Mouse (Mus musculus): Measurements from ENCODE around the gene Wrap73.

Gene Wrap73

GRCm38 (mm10) chr4:154139671-154140181 is 2.4 kb upstream of the Wrap73 start:
- in situ Hi-C loops (cut with MboI, MseI), result loop anchor here (5.0 kb wide), 1 partner anchor 1982 kb away; the partner anchor contains the start of gene Hes2

- in situ Hi-C loops (cut with MboI, MseI), result loop anchor here (5.0 kb wide), 1 partner anchor 1983 kb away; the partner anchor contains the start of gene Hes2
Observed at GRCm38 (mm10) chr4:154140182-154140212, 2.2 kb upstream of the Wrap73 start, which contains the start of gene Trp73. Gene Trp73, minus strand, starts transcription at chr4:154140208.

GRCm38 (mm10) chr4:154140213-154141008 is 1.8 kb upstream of the Wrap73 start:
- in situ Hi-C loops (cut with MboI, MseI), result loop anchor here (5.0 kb wide), 1 partner anchor 1983 kb away; the partner anchor contains the start of gene Hes2

DNA sequence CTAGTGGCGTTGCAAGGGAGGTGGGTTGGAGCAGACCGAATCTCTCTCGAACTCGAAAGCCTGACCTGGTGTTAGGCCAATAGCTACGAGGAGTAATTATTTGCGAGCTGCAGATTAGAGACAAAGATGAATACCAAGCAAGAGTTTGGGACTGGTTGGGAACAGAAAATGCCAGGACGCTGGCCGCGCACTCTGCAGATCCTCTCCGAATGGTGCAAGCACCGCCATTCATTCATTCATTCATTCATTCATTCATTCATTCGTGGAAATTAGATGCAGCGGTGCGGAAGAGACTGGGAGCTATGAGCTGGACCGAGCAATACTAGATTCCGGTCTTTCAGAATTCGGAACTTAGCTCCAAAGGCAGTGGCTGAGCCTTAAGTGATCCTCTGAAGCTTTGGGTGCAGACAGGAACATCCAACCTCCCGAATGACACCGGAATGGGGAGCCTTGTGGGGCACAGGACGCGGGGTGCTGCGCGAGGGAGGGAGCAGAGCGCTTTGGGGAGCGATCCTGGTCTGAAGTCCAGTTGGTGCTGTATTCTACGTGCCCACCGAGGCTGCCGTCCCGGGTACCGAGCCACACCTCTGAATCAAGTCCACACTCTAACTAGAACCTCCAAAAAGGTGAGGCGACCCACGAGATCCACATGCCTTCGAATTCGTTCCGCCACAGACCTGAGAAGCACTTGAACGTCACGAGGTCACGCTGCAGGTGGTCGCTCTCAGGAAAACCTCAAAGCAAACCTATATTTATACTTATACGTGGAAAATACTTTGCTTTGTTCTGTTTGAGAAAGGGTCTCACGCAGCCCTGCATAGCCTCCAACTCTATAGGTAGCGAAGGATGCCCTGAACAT is 934 bp upstream of the Wrap73 start:
- in situ Hi-C loops (cut with MboI, MseI), result loop anchor here (5.0 kb wide), 1 partner anchor 1984 kb away; the partner anchor contains the start of gene Hes2

GRCm38 (mm10) chr4:154144712-154145111 is 2.5 kb downstream of the Wrap73 start:
- in situ Hi-C loops (cut with MboI, MseI), result loop anchor here (5.0 kb wide), 1 partner anchor 1987 kb away; the partner anchor contains the start of gene Hes2

DNA sequence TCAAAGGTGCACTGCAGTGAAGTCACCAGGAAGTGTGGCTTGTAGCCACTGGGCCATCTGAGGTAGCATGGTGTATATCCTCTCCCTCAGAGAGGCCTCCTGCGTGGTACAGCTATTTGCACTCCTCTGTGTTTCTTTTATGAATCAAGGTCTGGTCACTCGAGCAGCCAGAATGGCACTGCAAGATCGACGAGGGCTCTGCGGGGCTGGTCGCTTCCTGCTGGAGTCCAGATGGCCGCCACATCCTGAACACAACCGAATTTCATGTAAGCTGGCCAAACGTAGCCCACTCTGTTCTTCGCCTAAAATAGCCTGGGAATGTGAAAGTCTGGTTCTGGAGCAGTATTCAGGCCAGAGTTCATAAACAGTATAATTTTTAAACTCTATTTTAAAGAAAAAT is 4.2 kb downstream of the Wrap73 start:
- in situ Hi-C loops (cut with MboI, MseI), result no loop called here

DNA sequence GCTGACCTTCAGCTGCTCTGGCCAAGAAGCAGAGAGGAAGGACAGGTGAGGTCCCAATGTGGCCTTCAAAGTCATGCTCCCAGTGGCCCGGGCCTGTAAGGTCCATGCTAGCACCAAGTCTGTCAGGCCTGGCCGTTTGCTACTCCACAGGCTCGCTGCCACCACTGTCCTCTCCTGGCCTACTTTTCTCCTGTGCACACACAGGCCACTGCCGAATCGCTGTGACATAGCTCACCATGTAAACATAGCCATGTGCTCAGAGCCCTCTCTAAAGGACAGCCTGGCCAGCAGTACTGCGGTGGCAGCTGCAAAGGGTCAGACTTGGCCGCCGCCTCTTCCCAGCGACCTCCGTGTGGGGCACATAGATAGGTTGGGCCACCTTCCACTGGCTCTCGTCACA is 11.9 kb downstream of the Wrap73 start:
- in situ Hi-C loops (cut with MboI, MseI), result no loop called here

GRCm38 (mm10) chr4:154156050-154156449 is 13.9 kb downstream of the Wrap73 start:
- in situ Hi-C loops (cut with MboI, MseI), result no loop called here

GRCm38 (mm10) chr4:154157970-154158662 is 15.9 kb downstream of the Wrap73 start:
- in situ Hi-C loops (cut with MboI, MseI), result no loop called here

DNA sequence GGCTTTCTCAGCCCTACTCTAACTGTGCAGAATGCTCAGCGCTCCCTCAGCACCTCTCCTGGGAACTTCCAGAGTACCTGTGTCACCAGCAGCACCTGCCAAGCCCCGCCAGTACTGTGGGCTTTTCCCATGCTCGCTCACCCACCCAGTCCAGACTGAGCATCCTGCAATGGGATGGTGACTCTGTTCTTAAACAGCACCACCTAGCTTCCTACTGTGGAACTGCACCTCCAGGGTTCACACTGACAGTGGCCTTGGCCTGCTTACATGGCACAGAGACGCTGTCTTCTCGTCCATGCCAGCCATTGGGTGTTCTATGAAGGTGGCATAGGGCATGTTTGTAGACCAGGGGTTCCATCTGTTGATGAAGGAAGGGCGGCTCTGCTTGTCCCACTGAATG is 16.8 kb downstream of the Wrap73 start:
- in situ Hi-C loops (cut with MboI, MseI), result no loop called here

DNA sequence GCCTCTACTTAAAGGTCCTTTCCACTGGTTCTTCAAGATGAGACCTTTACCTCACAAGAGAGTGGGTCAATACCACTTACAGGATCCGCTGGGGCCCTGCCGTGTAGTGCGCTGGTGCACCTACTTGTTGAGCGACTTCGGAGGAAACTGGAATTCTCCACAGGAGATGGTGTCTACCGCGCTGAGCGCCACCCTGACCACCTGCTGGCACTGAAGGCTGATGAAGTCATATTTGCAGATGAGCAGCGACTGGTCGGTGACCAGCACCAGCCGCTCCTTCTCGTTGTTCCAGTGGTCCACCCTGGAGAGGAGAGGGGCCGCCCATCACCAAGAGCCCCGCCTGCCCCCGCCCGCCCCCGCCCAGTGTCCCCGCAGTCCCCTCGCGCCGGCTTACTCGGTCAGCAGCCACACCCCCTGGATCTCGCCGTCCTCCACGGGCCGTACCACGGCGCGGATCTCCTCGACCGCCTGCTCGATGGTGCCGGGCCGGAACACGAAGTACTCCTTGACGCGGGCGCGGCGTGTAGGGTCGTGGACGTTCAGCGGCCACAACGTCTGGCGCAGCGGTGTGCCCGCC is 17.9 kb downstream of the Wrap73 start:
- in situ Hi-C loops (cut with MboI, MseI), result no loop called here

DNA sequence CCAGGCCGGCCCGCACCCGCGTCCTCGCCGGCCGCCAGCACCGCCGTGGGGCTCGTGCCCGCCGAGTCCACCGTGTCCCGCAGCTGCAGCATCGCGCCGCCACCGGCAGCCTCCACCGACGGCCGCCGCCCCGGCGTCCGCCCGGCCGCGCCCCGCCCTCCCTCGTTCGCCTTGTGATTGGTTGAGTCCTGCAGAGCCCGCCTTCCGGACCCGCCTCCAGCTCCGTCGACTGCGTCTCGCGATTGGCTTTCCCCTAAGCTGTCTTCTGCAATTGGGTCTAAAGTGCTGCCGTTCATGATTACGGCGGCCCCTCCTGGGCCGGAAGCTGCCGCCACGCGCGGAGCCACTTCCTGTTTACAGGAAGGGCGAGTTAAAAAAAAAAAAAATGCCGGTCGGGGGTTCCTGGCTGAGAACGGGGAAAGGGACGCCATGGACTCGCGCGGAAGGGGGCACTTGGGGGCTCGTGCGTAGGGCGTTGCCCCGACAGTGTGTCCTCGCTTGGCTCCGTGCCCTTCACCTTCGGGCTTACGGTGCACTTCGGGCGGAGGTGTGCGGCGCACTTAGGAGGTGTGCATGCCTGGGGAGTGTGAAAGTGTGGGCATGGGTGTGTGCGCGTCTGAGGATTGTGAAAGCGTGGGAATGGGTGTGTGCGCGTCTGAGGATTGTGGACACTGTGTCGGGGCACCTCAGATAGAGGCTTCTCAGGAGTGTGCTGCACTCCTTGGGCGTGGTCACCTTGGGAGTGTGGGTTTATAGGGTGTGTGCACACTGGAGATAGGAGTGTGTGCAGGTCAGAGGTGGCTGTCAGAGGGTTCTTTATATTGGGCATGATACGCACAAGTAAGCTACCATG is 18.6 kb downstream of the Wrap73 start, which contains the start of gene Tprgl:
TSS of gene Tprgl (minus strand) at position 129 of the 853 bp plus-strand sequence.
- in situ Hi-C loops (cut with MboI, MseI), result no loop called here

- in situ Hi-C loops (cut with MboI, MseI), result no loop called here
Observed at GRCm38 (mm10) chr4:154163296-154163695, 21.1 kb downstream of the Wrap73 start.

- in situ Hi-C loops (cut with MboI, MseI), result loop anchor here (5.0 kb wide), 1 partner anchor 40 kb away; no protein-coding TSS in a partner anchor
Observed at GRCm38 (mm10) chr4:154167053-154167452, 24.9 kb downstream of the Wrap73 start.

DNA sequence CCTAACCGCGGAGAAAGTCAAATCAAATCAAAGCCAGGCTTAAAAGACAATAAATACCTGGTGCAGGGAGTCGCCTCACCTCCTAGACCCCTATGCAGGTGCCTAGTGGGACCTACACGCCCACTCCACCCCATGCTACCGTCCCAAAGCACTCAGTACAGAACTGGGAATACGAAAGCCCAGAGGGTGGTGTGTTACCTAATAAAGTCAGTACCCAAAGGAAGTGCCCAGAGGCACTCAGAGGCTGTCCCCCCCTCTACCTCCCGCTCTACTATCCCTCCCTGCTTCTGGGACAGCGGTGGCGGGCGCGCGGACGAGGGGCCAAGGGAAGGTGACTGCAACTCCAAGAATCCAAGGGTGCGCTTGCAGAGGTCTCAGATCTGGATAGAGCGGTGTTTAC is 27.8 kb downstream of the Wrap73 start:
- in situ Hi-C loops (cut with MboI, MseI), result no loop called here

DNA sequence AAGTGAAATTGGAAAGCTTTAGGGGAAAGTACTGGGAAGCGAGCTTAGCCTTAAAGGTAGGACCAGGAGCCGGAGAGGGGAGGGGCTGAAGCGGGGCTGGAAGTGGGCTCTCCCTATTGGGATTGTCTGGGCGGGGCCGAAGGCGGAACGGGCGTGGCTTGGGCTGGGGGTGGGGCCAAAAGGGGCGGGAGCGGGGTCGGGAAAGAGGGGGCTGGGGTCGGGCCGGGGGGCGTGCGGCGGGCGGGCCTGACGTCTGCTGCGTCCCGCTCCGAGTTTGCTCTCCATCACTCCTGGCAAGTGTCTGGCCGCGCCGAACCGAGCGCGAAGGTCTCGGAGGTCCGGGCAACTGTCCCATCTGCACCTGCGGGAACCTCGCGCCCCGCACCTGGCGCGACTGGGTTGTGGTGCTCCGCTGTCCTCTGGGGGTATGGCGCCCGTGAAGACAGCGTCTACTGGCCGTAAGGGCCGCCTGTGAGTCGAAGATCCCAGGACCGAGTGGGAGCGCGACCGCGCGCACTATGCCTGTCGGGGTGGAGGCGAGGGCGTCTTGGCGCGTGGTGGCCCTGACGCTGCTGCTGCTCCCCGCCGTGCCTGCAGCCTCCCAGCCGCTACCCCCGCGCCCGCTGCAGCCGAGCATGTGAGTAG is 28.5 kb downstream of the Wrap73 start, which contains the start of gene Megf6:
TSS of gene Megf6 (plus strand) at position 225 of the 645 bp plus-strand sequence.
- in situ Hi-C loops (cut with MboI, MseI), result no loop called here

- in situ Hi-C loops (cut with MboI, MseI), result no loop called here
Observed at GRCm38 (mm10) chr4:154171151-154171930, 29.2 kb downstream of the Wrap73 start.

GRCm38 (mm10) chr4:154171931-154172604 is 29.9 kb downstream of the Wrap73 start:
- in situ Hi-C loops (cut with MboI, MseI), result no loop called here

DNA sequence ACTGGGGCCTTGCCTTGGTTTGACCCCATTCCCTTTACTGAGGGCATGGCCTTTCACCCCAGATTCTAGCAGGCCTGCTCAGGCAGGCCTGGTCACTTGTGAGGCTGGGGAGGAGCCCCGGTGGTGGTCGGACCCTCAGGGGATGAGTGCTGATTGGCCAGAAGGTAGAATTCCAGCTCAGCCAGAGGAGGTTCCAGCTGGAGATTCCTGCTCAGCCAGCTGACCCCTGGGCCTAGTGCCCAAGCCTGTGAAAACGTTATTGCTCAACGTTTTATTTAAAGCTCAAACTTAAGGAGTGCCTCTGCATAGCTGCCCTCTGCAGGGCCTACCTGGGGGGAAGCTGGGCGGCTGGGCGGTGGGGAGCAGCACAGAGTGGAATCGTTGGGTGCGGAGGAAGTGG is 35.1 kb downstream of the Wrap73 start:
- in situ Hi-C loops (cut with MboI, MseI), result no loop called here

Data from T-helper 2 cell (primary cell).